Mouse (Mus musculus): ENCODE results near the gene 6430571L13Rik.
A peak's percentile ranks its signal among the peaks of the same experiment; 100 is the strongest.

The 6430571L13Rik gene

DNA sequence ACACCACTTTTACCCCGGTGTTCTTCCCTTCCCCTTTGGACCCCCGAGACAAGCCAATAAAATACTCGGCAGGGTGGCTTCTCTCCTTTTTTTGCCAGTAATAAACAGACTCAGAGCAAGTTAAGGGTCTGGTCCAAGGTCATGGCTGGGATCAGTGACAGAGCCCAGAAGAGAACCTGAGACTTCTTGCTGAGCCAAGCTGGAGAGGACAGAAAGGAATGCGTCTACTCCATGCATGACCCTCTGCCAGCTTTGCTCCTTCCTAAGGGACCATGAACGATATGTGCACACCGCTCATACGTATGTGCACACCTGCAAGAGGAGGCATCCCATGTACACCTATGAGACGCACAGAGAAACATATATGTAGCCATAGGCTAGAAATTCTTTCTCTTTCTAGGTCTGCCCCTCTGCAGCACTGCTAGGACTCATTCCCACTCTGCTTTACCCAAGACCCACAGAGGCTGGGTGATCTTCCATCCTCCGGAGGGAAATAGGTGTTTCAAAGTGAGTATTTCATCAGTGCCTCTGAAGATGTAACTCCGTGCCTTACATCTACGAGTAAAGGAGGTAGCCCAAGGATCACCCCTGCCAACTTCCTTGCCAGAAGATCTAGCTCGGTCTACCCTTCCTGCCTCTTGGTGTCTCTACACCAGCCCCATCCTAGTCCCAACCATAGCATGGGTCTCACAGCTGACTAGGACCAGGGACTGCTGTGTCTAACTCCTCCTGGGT lies 676 bp downstream of the 6430571L13Rik start:
- no peak for DNase-seq (ENCODE audit: low spot score)

DNA sequence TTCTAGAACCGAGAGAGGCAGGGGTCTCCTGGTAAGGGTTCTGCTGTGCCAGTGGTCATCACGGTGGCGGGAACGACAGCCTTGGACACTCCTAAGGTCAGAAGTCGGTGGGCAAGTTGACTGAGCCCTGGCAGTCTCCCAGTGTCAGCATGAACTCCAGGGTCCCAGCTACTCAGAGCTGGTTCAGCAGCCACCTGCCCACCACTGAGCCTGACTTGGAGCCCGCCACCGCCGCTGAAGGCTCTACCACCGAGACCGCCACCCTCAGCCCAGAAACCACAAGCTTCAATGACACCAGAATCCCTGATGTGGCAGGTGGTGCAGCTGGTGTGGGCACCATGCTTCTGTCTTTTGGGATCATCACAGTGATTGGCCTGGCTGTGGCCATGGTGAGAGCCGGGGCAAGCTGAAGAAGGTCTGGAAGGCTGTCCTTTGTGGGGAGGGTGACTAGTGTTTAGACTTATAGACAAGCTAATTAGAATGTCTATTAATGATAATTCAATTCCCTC lies 1.9 kb downstream of the 6430571L13Rik start:
- no peak for DNase-seq (ENCODE audit: low spot score)

DNA sequence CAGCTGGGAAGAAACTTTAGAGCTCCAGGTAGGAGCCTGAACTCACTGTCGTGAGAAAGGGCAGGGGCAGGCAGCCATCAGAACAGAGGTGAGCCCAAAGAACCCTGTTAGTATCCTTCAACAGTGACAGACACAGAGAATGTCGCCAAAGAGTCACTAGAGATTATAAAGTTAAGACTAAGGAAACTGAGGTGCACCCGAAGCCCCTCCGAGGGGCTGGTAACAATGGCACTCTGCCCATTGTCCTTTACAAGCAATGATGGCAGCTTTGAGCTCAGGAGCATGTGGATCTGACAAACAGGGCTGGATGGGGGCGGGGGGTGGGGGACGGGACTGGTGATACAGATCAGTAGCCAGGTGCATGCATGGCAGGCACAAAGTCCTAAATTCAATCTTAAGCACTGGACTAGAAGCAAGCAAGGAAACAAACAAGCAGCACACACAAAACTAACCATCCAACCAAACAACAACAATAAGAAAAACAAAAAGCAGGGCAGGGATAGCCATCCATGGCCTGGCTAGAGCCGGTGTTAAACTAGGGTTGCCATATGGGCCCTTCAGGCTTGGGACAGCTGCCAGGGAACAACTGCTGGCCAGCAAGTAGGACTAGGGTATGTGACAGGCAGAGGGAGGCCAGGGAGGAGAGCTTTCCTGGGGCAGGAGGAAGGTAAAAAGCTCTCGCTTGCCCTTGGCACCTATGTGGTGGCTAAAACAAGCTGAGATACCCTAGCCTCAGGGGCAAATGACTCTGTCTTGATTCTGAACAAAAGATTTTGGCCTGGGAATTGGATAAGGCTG lies 2.9 kb downstream of the 6430571L13Rik start:
- no peak for DNase-seq (ENCODE audit: low spot score)

DNA sequence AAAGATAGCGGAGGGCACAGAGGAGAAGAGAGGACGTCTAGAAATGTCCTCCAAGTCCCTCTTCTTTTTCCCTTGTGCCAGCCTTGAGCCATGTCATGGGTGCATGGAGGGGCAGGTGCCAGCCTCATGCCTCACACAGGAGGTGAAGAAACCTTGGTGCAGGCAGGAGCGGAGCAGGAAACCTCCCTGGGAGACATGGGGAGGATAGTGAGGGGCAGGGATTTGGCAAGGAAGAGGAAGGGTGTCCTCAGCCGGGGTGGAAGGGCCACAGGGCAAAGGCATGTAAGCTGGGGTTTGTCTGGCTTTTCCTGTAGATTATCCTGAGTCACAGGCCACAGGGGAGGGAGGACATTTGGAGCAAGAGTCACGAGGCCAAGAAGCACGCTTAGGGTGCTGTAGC lies 3.6 kb downstream of the 6430571L13Rik start:
- no peak for DNase-seq (ENCODE audit: low spot score)

DNA sequence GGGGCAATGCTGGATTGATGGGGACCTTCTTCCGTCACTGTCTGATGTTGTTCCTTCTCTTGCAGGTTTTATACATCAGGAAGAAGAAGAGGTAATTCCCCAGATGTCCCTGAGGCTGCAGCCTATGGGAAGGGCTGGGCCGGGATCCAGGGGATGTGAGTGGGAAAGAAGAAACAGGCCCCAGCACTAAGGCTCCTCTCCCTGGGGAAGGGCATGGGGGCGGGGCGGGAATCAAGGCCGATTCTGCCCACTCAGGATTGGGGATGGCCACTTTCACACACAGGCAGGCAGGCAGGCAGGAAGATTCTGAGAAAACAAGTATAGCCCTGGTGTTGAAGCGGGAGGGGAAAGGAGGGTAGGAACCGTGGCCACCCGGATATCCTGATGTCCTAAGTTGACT lies 5.7 kb downstream of the 6430571L13Rik start:
- no peak for DNase-seq (ENCODE audit: low spot score)

DNA sequence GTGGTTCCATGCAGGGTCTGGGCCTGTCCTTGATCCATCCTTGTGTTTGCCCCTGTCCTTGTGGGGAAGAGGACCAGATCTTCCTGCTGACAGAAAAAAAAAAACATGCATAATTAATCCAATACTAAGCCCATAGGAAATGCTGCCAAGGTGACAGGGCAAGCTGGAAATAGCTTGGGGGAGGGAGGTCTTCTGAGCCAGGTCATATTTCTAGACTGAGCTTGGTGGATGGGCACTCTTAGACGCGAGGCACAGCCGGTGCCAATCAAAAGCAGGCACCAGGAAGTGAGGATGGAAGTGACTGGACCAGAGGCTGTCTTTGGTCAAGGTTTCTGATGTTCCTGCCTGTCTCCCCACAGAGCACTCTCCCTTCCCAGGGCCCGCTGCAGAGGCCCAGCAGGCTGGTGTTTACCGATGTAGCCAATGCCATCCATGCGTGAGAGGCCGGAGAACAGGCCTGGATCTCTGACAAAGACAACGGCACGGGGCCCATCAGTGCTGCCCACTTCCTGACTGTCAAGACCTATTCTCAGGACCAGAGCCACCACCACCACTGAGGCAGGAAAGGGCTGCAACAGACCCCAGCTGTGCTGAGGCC lies 7.3 kb downstream of the 6430571L13Rik start:
- DNase-seq (ENCODE audit: low spot score) = no peak

DNA sequence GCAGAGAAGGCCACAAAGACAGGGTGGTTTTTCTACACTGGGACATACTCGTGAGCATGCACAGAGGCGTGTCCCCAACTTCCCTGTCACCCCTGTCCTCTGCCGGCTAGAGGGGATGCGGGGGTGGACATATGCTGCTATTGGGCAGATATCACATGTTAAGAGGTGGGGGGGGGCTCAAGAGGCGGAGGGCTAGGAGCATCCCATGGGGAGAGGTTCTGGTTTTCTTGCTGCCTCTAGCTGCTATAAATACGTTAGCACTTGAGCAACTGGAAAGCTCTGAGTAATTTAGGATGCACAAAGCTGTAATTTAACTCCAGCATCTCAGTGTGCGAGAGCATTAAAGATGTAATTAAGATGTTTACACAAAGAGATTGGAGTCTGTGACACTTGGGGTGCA lies 8.9 kb downstream of the 6430571L13Rik start:
- no peak for DNase-seq (ENCODE audit: low spot score)

DNA sequence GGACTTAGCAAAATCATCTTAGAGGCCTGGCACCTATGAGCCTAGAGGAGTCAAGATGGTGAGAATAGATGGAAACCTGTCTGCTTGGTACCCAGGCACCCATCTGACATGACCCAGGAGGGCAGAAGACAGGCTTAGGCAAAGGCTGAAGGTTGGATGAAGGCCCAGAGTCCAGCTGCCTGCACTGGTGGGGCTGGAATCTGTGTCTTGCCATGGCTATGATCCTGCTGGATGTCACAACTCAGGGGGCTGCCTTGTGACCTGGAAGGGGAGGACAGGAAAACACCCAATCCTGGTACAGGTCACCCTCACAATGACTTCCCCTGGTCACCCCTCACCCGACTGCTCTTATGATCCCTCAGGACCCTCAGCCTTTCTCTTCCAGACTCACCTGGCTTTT lies 14.4 kb downstream of the 6430571L13Rik start:
- no peak for DNase-seq (ENCODE audit: low spot score)

DNA sequence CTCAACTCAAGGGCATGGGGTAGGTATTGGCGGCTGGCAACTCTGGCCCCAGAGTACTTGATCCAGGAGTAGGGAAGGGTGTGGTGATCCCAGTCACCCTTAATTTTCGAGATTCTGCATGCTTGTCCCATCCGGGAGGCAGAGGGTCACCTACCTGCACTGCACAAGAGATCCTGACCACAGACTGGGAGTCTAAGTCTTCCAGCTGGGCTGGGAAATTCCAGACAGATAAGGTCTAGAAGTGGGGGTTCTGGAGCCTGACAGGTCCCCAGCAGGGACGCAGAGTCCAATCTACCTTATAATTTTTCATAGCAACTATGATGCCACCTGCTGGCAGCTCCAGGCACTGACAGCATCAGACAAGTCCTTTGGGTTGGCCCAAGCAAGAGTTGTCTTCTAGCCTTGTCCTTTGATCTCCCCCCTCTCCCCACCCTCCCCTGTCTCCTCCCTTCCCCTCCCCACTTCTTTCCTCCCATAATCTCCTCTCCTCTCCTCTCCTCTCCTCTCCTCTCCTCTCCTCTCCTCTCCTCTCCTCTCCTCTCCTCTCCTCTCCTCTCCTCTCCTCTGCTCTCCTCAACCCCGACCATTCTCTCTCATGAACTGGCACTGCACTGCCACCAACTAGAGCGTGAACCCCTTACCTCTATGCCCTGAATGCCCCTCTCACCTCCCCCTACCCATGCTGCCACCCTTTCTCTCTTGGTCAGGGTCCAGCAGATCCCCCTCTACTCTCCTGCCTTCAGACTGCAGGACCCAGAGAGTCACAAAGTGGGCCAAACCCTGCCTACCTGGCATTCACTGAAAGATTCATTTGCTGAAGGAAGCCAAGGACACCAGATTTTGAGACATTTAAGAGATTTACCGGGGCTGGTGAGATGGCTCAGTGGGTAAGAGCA lies 15.7 kb downstream of the 6430571L13Rik start:
- DNase-seq (ENCODE audit: low spot score) = peak; percentile 67

DNA sequence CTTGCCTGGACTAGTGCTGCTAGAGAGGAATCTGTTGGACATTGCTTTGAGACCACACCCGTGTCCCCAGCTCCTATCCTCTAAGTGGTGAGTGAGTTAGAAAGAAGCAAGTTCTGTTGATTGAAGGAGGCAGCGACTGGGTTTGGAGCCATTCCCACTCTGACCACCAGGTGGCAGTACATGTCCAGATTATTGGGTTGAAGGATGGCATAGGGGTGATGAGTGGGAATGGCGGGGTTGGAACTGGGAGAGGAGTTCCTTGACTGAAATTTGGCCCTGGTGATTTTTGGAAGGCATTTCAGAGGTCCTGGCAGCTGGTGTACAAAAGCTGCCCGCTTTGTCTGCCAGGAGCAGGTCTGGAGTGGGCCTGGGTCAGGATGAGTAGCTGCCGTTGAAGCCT lies 17.2 kb downstream of the 6430571L13Rik start:
- DNase-seq (ENCODE audit: low spot score) = peak; percentile 63

DNA sequence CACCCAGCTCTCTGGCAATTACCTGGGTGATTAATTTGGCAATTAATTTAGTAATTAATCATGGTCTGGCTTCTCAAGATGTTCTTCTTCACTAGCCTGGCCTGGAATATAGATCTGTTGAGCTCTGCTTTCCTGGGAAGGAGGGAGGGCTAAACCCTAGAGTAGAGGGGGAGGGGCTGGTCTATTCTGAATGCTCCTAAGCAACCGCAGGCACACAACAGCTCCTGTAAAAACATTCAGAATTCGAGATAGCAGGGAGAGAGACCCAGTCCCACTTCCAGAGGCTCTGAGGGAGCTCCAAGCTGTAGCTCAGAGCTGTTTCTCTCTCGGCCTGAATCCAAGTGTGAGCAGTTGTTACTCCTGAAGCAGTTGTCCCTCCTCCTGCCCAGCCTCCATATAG lies 20.6 kb downstream of the 6430571L13Rik start:
- no peak for DNase-seq (ENCODE audit: low spot score)

DNA sequence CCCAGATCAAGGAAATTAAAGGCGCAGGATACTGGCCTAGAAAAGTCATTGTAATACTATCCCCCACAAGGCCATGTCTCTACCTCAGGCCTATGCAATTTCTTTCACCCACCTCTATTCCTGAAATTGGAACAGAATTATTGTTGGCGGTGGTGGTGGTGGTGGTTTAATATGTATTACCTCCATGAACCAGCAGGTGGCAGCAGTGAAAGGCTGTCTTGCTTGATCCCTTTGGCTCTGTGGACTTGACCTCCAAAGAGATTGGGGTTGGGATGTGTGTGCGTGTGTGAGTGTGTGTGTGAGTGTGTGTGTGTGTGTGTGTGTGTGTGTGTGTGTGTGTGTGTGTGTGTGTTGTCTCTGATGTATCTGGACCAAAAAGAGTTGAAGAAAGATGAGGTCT lies 26.2 kb downstream of the 6430571L13Rik start:
- peak; percentile 27 for DNase-seq (ENCODE audit: low spot score)

DNA sequence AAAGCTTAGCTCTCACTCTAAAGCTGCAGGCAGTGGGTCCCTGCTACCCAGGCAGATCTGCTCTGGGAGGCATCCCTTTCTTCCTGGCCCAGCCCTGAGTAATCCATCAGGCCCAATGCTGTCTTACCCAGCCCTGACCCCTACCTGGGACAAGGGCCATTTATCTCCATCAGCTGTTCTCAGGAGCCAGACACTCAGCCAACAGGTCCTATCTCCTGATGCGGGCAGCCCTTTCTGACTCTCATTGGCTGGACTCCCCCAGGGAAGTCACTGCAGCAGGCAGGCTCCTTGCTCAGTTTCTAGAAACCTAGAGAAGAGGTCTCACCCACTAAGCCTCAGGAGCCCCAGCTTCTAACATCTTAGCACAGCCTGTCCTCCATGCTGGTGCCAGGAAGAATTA lies 27.9 kb downstream of the 6430571L13Rik start:
- DNase-seq (ENCODE audit: low spot score) = no peak

DNA sequence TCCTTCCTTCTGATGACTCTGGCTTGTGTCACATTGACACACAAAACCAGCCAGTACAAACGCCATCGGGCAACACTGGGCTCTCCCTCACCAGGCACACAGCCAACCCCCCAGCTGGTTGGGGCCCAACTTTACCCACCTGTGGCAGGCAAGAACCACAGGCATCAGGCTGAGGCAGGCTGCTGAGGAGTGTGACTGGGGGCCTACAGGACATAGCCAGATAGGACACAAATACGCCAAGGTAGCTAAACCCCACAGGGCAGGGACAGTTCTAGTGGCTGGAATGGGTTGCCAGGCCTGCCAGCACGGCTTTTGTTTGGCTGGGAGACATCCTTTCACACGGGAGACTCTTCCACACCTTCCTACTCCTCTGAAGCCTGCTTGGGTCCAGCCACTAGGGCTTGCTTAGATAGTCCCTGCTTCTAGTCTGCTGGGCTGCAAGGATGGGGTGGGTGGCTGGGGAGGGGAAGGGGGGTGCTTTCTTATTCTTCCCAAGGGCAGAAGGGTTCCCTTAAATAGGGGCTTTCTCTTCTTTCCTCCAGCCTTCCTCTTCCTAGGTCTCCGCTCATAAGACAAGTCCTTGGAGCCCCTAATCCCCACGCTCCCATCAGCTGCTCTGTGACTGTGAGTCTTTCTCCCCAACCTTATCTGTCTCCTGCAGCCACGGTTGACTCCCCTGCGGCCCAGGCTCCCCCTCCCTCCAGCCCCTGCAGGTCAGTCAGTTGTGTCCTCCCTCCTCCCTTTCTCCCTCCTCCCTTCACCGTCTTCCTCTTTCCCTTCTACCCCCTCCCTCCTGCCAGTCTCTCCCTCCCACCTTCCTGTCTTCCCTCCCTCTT lies 29.1 kb downstream of the 6430571L13Rik start:
- no peak for DNase-seq (ENCODE audit: low spot score)

DNA sequence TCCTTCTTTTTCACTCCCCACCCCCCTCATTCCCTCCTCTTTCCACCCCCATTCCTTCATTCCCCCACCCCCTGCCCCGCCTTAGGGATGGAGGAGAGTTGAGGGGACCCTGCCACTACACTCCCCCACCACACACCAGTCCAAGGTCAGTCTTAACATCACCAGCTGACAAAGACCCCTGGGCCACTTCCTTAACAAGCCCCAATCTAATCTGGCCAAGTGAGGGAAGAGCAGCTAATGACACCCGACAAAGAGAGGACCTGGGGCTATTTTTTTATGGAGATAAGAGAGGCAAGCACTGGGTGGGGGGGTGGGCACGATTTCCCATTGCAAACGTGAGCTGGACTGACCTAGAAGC lies 29.7 kb downstream of the 6430571L13Rik start:
- DNase-seq (ENCODE audit: low spot score) = no peak

DNA sequence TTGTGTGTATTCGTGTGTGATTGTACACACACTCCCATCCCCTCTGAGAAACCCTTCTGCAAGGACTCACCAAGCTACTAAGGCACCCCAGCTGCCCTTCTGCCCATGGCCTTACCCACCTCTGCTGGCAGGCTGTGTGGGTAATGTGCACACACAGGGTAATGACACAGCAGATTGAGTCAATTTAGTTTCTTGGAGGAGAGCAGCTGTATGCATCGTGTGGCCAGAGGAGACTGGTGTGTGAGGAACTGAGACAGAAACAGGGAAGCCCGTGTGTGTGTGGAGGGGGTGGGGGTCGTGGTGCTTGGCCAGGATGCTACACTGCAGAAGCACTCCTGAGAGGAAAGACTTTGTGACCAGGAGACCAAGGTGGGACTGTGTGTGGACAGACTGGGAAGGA lies 32.0 kb downstream of the 6430571L13Rik start:
- DNase-seq (ENCODE audit: low spot score) = no peak

DNA sequence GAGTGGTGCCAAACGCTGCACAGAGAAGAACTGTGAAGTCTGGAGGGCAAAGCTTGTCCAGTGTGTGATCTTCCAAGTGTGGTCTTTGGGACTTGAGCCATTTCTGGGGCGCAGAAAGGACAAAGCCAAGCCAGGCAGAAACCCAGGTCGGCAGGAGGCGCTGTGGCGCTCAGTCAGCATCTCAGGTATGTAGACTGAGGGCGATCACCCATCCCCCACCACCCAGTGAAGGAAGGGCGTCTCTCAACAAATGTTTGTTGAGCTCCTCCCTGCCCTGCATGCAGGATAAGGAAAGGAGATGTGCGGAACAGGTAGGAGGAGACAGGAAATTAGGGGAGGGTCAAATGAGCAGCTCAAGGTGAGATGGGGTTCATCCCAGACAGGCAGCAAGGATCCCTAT lies 34.2 kb downstream of the 6430571L13Rik start:
- DNase-seq (ENCODE audit: low spot score) = no peak

DNA sequence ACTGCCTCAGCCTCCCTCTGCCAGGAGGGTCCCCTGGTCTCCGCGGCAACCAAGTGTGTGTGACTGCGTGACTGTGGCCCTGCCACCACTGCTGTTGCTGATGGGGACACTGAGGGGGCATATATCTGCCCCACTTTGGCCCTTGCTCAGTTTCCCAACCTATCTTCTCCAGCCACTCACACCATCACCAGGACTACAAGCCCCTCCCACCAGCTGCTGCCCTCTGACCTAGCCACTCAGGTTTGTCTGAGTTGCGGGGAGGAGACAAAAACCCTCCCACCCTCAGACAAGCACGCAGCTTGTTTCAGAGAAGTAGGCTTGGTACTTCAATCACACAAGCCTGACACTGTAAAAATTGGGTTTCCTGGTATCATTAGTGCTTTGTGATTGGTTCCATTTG lies 35.0 kb downstream of the 6430571L13Rik start:
- DNase-seq (ENCODE audit: low spot score) = no peak

DNA sequence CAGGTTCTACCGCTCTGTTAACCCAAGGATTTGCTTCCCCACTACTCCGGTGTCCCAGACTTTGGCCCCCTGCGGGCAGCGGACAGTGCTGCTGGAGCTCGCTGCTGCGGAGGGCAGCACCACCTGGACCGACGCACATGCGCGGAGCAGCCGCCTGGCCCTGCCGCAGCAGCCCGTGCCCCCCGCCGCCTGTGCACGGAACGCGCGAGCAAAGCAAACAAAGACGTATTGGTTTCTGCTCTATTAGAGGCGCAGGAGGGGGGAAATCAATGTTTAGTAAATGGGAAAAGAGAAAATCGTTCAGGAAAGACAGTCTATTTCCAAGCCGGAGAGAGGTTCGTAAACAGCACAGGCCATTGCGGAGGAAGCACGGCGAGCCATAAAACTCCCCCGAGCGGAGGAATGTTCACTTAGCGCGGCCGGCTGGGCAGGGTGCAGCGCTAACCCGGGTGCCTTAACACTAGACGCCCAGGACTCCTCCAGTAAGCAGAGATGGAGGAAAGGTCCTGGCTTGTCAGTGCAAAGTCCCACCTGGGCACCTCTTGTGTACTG lies 37.6 kb downstream of the 6430571L13Rik start:
- DNase-seq (ENCODE audit: low spot score) = no peak

DNA sequence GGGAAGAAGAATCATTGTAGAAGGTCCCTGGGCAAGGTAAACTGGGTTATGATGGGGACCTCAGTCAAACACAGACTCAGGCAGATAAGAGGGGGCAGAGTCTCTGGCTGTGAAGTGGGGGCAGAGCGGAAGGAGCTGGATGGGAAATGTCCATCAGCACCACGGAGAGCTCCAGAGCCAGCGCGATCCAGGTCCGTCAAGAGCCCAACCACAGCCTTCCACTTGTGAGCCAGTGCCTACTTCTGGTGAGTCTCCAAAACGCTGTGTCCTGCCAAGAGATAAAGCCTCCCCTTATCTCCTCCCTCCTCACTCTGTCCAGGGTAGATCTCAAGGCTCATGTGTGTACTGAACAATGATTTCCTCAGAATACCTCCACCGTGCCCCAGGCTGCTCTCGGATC lies 41.3 kb downstream of the 6430571L13Rik start:
- DNase-seq (ENCODE audit: low spot score) = no peak

DNA sequence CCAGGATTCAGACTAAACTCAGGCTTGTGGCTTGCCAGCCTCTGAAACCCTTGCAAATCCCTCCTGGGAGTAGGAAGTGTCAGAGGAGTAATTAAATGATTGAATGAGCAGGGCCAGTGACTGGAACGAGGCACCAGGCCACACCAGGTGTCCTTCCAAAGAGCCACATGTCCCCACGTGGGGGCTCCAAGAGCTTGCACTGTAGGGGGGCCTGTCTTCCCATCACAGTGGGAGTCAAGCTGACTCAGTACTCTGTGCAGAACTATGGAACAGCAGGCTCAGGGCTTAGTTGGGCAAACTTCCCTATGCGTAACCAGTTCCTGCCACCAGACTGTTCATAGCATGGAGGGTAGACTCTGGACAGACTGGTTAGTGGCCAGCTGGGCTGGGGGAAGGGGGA lies 44.0 kb downstream of the 6430571L13Rik start:
- DNase-seq (ENCODE audit: low spot score) = no peak

Data from layer of hippocampus, adult 9-10 months (tissue).